Mouse (Mus musculus) intestine, embryonic 14.5 days (tissue): Measurements from ENCODE around the gene Nup107. TPM values are rescaled to one million over a fixed set of nuclear protein-coding genes. Genes with fewer than 3 reads are reported as not detected.
A peak's percentile ranks its signal among the peaks of the same experiment; 100 is the strongest.

Source experiments
- ATAC-seq: fragments of 200-750 bp; cut with Nextera tagmentation; replicated peaks from 2 replicates; pipeline ENCODE4 v1.8.0; 2017; ENCODE audit warnings: low read depth, moderate number of reproducible peaks, moderate TSS enrichment, moderate library complexity; ENCODE audit not compliant: low FRiP score, low TSS enrichment
- DNase-seq: peaks from one replicate; pipeline ENCODE4 v3.0.0-alpha.2; 2018; ENCODE audit warnings: low spot score
- H3K27ac ChIP-seq: fragments of 300-500 bp; sonication (generic); 2 replicates; pipeline ENCODE4 v1.5.1; 2014; ENCODE audit warnings: low read depth, mild to moderate bottlenecking, control low read depth
- H3K27me3 ChIP-seq: fragments of 300-500 bp; sonication (generic); replicated peaks from 2 replicates; pipeline ENCODE4 v1.6.1; 2014; ENCODE audit warnings: low read length, control low read depth; ENCODE audit not compliant: control insufficient read depth, insufficient read depth
- H3K36me3 ChIP-seq: fragments of 300-500 bp; sonication (generic); 2 replicates; pipeline ENCODE4 v1.6.1; 2014; ENCODE audit warnings: low read length, control low read depth; ENCODE audit not compliant: control insufficient read depth, insufficient read depth
- H3K4me1 ChIP-seq: fragments of 300-500 bp; sonication (generic); replicated peaks from 2 replicates; pipeline ENCODE4 v1.6.1; 2014; ENCODE audit warnings: low read length, control low read depth, mixed read lengths; ENCODE audit not compliant: control insufficient read depth, insufficient read depth
- H3K4me2 ChIP-seq: fragments of 300-500 bp; sonication (generic); 2 replicates; pipeline ENCODE4 v1.6.1; 2014; ENCODE audit warnings: low read length
- H3K4me3 ChIP-seq: fragments of 300-500 bp; sonication (generic); 2 replicates; pipeline ENCODE4 v1.5.1; 2014; ENCODE audit warnings: low read depth, low read length, control low read depth, mixed read lengths
- H3K9ac ChIP-seq: fragments of 300-500 bp; sonication (generic); 2 replicates; pipeline ENCODE4 v1.6.1; 2014; ENCODE audit warnings: mild to moderate bottlenecking, low read length
- H3K9me3 ChIP-seq: fragments of 300-500 bp; sonication (generic); 2 replicates; pipeline ENCODE4 v1.6.1; 2016; ENCODE audit warnings: low read length, control low read depth; ENCODE audit not compliant: control insufficient read depth
- WGBS: fragments of 180-500 bp; shearing (Covaris S2); extraction: QIAGEN DNeasy Blood & Tissue Kit; methylation state at CpG from one replicate; pipeline ENCODE4 v1.1.7; 2014; 5-methylcytosine and 5-hydroxymethylcytosine counted together
- polyA plus RNA-seq: library from polyadenylated mRNA; unstranded; fragments of >200 nt; fragmentation: Nextera tagmentation; extraction: Ambion mirVana; gene quantifications from 2 replicates; pipeline ENCODE4 v1.2.1, GENCODE M21; 2014

The Nup107 gene
- polyA plus RNA-seq, 1 experiment from 2014 or later, result 60.8 TPM

DNA sequence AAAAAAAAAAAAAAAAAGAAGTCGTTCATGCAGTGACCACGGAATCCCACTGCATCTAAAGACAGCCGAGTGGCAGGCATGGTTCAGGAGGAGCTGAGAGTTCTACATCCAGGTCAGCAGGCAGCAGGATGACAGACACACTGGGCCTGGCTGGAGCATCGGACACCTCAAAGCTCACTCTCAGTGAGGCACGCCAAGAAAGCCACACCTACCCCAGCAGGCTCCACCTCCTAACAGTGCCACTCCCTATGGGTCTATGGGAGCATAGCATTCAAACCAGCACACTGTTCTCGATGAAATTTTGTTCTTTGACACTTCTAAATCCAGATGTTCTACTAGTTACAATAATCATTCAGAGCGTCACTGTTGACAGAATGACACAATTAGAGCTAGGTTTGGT lies 5.2 kb upstream of the Nup107 start:
- Histone ChIP-seq H3K27me3 (no peaks in the 10 kb centered on the region), H3K27ac (no peak overlapping the region), H3K4me2 (no peak overlapping the region), H3K9ac (no peak overlapping the region), H3K36me3 (no peaks in the 10 kb centered on the region), H3K4me1 (peaks cover 4% of the 10 kb centered on the region; the same call in 1 of the 2 replicates), H3K9me3 (0 out of 2 replicates have a peak, but pooled peaks cover 4% of the 10 kb centered on the region), H3K4me3 (no peak overlapping the region)
- ATAC-seq (no peak), DNase-seq (no peak)
- WGBS, result 80% methylated on average over 6 of the region's 7 CpGs

DNA sequence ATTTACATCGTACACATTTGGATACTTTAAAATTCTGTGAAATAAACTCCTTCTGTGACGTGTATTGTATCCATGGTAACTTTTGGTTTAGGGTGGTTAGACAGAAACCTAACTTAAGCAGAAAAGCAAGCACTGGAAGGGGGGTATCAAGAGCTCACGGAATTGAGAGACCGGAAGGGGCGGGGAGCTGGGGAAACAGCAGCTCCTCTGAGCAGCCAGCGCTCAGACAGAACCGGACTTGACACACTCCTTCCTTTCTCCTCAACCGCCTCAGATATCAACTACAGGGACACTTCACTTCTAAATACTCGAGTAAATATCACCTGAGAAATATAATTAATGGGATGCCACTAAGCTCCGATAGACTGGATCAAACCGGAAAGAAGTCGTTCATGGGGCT lies 4.6 kb upstream of the Nup107 start:
- DNase-seq, result no peak
- Histone ChIP-seq H3K36me3 (no peaks in the 10 kb centered on the region), H3K27me3 (no peaks in the 10 kb centered on the region), H3K4me1 (peaks cover 4% of the 10 kb centered on the region; the same call in 1 of the 2 replicates), H3K4me3 (no peak overlapping the region), H3K27ac (no peak overlapping the region), H3K9ac (no peak overlapping the region), H3K9me3 (0 out of 2 replicates have a peak, but pooled peaks cover 4% of the 10 kb centered on the region), H3K4me2 (no peak overlapping the region)
- no peak for ATAC-seq
- WGBS, result 88% methylated on average over 12 of the region's 12 CpGs

DNA sequence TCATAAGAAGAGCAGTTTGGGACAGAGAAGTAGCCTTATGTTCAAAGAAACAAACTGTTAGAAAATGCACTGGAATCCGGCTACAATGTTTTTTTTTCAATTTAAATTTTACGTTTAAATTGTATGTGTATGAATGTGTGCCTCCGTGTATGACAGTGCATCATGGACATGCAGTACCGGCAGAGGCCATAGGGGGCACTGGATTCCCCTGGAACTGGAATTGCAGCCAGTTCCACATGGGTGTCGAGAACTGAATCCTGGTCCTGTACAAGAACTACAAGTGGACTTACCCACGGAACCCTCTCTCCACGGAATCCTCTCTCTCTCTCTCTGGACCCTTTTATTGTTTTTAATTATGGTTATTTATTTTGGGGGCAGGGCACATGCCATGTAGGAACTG lies 3.7 kb upstream of the Nup107 start:
- ATAC-seq, result no peak

DNA sequence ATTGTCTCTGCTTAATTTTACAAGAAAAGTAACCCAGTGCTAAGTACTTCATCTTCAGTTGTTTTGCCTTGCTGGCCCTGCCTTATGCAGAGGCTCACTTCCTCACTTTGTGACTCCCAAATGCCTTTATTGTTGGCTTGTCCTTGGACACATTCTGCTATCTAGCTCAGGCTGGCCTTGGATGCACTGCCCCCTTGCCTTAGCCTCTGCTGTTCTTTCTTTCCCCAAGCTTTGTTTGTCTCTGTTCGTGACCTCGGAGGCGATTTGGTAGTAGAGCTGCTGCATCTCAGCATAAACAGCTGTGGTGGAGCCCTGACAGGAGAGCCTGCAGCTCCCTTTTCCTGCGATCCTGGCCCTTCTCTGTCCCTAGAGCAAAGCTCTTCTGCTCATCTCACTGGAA lies 2.7 kb upstream of the Nup107 start:
- Histone ChIP-seq H3K9ac (no peak overlapping the region), H3K4me1 (peaks cover 11% of the 10 kb centered on the region), H3K4me2 (no peak overlapping the region), H3K36me3 (no peaks in the 10 kb centered on the region), H3K27ac (no peak overlapping the region), H3K9me3 (0 out of 2 replicates have a peak, but pooled peaks cover 4% of the 10 kb centered on the region), H3K4me3 (no peak overlapping the region), H3K27me3 (no peaks in the 10 kb centered on the region)
- ATAC-seq, result no peak
- 61% methylated on average over 4 of the region's 4 CpGs for WGBS
- DNase-seq, result no peak

More for the DNA sequence above, 3.7 kb upstream of the Nup107 start:
- Histone ChIP-seq H3K4me3 (no peak overlapping the region), H3K27me3 (no peaks in the 10 kb centered on the region), H3K36me3 (no peaks in the 10 kb centered on the region), H3K27ac (no peak overlapping the region), H3K9ac (no peak overlapping the region), H3K4me1 (peaks cover 9% of the 10 kb centered on the region), H3K4me2 (no peak overlapping the region), H3K9me3 (0 out of 2 replicates have a peak, but pooled peaks cover 4% of the 10 kb centered on the region)
- DNase-seq, result no peak
- 92% methylated on average over 7 of the region's 7 CpGs for WGBS

DNA sequence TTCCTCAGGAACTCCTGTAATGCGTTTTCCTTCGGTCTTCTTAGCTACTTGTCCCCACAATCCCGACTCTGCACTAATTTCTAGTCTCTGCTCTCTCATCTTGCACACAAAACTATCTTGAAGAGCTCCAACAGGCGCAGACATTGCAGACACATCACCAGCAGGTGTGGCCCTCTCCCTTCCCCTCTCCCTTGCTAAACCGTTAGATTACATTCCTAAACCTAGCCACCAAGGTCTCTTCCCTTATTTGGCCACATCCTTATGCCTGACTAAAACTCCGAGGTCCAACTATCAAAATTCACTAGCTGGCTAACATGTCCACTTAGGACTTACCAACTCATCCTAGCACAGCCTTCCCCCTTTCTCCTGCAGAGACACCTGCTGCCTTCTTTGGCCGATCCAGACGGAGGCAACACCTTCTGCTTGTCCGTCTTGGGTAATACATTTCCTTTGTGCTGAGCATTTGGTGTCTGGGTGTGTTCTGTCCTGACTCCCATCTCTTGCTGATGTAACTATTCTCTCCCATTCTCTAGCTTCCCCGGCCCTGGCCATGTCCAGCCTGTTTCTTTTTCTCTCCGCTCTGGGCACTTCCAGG lies 1.0 kb upstream of the Nup107 start:
- Histone ChIP-seq H3K27me3 (no peaks in the 10 kb centered on the region), H3K4me2 (peak overlapping the region; percentile 64), H3K36me3 (no peaks in the 10 kb centered on the region), H3K4me3 (peak overlapping the region; percentile 95; the same call in 1 of the 2 replicates), H3K9me3 (0 out of 2 replicates have a peak, but pooled peaks cover 4% of the 10 kb centered on the region), H3K4me1 (peaks cover 11% of the 10 kb centered on the region), H3K27ac (peak overlapping the region; percentile 87), H3K9ac (peak overlapping the region; percentile 25; the same call in 1 of the 2 replicates)
- DNase-seq, result no peak
- 62% methylated on average over 11 of the region's 11 CpGs for WGBS
- no peak for ATAC-seq

- 82% methylated on average over 2 of the region's 2 CpGs for WGBS
- Histone ChIP-seq H3K27me3 (no peaks in the 10 kb centered on the region), H3K4me1 (peaks cover 11% of the 10 kb centered on the region), H3K4me2 (peak overlapping the region; percentile 90), H3K36me3 (peaks cover 20% of the 10 kb centered on the region), H3K9me3 (no peaks in the 10 kb centered on the region), H3K4me3 (no peak overlapping the region), H3K9ac (peak overlapping the region; percentile 77; the same call in 1 of the 2 replicates), H3K27ac (no peak overlapping the region)
- DNase-seq, result no peak
- ATAC-seq, result no peak
These were observed 1.4 kb downstream of the Nup107 start for GRCm38 (mm10) chr10:117791171-117791470.

GRCm38 (mm10) chr10:117790421-117791170 lies 1.9 kb downstream of the Nup107 start:
- 92% methylated on average over 17 of the region's 17 CpGs for WGBS
- no peak for DNase-seq
- no peak for ATAC-seq
- no peaks in the 10 kb centered on the region for H3K9me3 ChIP-seq
- peaks cover 25% of the 10 kb centered on the region for H3K36me3 ChIP-seq
- H3K9ac ChIP-seq, result no peak overlapping the region
- no peak overlapping the region for H3K27ac ChIP-seq
- no peak overlapping the region for H3K4me2 ChIP-seq
- H3K4me3 ChIP-seq, result no peak overlapping the region
- peaks cover 11% of the 10 kb centered on the region for H3K4me1 ChIP-seq
- H3K27me3 ChIP-seq, result no peaks in the 10 kb centered on the region

DNA sequence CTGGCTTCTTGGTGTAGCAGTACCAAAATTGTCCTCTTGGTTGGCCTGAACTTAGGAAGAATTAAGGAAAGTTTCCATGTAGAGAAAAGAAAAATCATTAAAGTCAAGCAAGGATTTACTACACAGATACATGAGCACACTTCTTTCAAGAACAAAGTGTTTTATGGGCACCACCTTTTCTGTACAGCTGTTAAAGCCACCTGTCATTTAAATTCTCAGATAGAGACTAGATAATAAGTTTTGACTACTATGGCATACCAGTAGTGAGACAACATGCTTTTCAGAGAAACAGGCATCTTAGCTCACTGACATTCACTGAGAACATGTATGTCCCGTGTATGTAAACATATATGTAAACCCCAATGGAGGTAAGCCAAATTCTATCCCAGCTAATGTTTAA lies 2.5 kb downstream of the Nup107 start:
- no peak overlapping the region for H3K4me2 ChIP-seq
- no peak overlapping the region for H3K4me3 ChIP-seq
- ATAC-seq (no peak), DNase-seq (no peak)
- 92% methylated on average over 1 of the region's 1 CpGs for WGBS
- no peak overlapping the region for H3K9ac ChIP-seq
- H3K27ac ChIP-seq, result no peak overlapping the region
- H3K4me1 ChIP-seq, result peaks cover 11% of the 10 kb centered on the region
- H3K27me3 ChIP-seq, result no peaks in the 10 kb centered on the region
- H3K36me3 ChIP-seq, result peaks cover 31% of the 10 kb centered on the region
- no peaks in the 10 kb centered on the region for H3K9me3 ChIP-seq
